9 mouse cellular contexts compared by ENCODE assay signal in genomic region chr8:61225581-61226395, GRCm38 (mm10). TPM values are rescaled to one million over a fixed set of nuclear protein-coding genes. Genes with fewer than 3 reads are reported as not detected.
A peak's percentile ranks its signal among the peaks of the same experiment; 100 is the strongest.
DNase-seq lines count a peak whose midpoint lies in the region; ATAC-seq and TF ChIP-seq lines count a peak whose summit lies in the region.
"Had no signal": no experiment of that assay in that cellular context is flagged by ENCODE, and none has a peak within 500 bp of the region (broad histone marks: within the 10 kb centered on the region; RNA-seq: fewer than 3 reads in every experiment).

No protein-coding gene starts in this region.

- peak; percentile 23 for DNase-seq in adipocyte (ENCODE audit: low spot score)
- no peak for DNase-seq in intestine, embryonic 14.5 days (ENCODE audit: low spot score)
- DNase-seq in liver, embryonic 14.5 days (ENCODE audit: low read depth in 3 of 3, low spot score in 3 of 3), result no peak
- DNase-seq in urinary bladder, postnatal 10 days (ENCODE audit: low spot score), result no peak
- DNase-seq in urinary bladder, postnatal 25 days (ENCODE audit: low spot score), result no peak
- DNase-seq in thymus, adult 18-20 months, result no peak
- no peak for DNase-seq in left cerebral cortex, postnatal 36 days (ENCODE audit: low spot score in 2 of 2)

- 29% methylated on average over 20 of the region's 20 CpGs for WGBS in embryonic facial prominence, embryonic 15.5 days
- WGBS in intestine, embryonic 14.5 days, result 36% methylated on average over 20 of the region's 20 CpGs
- 65% methylated on average over 20 of the region's 20 CpGs for WGBS in liver, embryonic 14.5 days (ENCODE audit: insufficient replicate concordance)

- H3K27me3 ChIP-seq in embryonic facial prominence, embryonic 15.5 days, result no peaks in the 10 kb centered on the region
- no peaks in the 10 kb centered on the region for H3K27me3 ChIP-seq in intestine, embryonic 14.5 days (replicated peaks; ENCODE audit: control insufficient read depth, insufficient read depth, low read length)
- H3K27me3 ChIP-seq in liver, embryonic 14.5 days (ENCODE audit: control insufficient read depth, insufficient read depth, low read length), result peaks cover 7% of the 10 kb centered on the region

- H3K4me2 ChIP-seq in embryonic facial prominence, embryonic 15.5 days (replicated peaks), result peak overlapping the region; percentile 89
- peak overlapping the region; percentile 91 for H3K4me2 ChIP-seq in intestine, embryonic 14.5 days (ENCODE audit: low read length)
- peak overlapping the region; percentile 75 for H3K4me2 ChIP-seq in liver, embryonic 14.5 days (ENCODE audit: low read depth)

- no peak for TF ChIP-seq EP300 in liver, embryonic 14.5 days (IDR thresholded peaks at IDR 0.05; ENCODE audit: low read depth)

- TF ChIP-seq CTCF in liver, embryonic 14.5 days (IDR thresholded peaks at IDR 0.05; ENCODE audit: low read depth), result no peak

- peak overlapping the region; percentile 62; the same call in 1 of the 2 replicates for H3K9ac ChIP-seq in embryonic facial prominence, embryonic 15.5 days
- peak overlapping the region; percentile 77 for H3K9ac ChIP-seq in intestine, embryonic 14.5 days (ENCODE audit: low read length)
- no peak overlapping the region for H3K9ac ChIP-seq in liver, embryonic 14.5 days (replicated peaks)

- H3K4me1 ChIP-seq in embryonic facial prominence, embryonic 15.5 days, result peaks cover 45% of the 10 kb centered on the region
- H3K4me1 ChIP-seq in intestine, embryonic 14.5 days (replicated peaks; ENCODE audit: control insufficient read depth, insufficient read depth, low read length), result peaks cover 30% of the 10 kb centered on the region
- H3K4me1 ChIP-seq in liver, embryonic 14.5 days (replicated peaks; ENCODE audit: control insufficient read depth in 2 of 2, insufficient read depth in 2 of 2, low read length in 1 of 2), result no peaks in the 10 kb centered on the region; a peak in 1 of 4 replicates

- intact Hi-C loops in left cerebral cortex, postnatal 36 days (cut with DNase I), result loop anchor here (5.0 to 10.0 kb wide), 2 partner anchors 82 to 129 kb away; no protein-coding TSS in a partner anchor

- H3K36me3 ChIP-seq in embryonic facial prominence, embryonic 15.5 days, result no peaks in the 10 kb centered on the region
- H3K36me3 ChIP-seq in intestine, embryonic 14.5 days (ENCODE audit: control insufficient read depth, insufficient read depth, low read length), result peaks cover 15% of the 10 kb centered on the region; the same call in 1 of the 2 replicates
- H3K36me3 ChIP-seq in liver, embryonic 14.5 days (replicated peaks; ENCODE audit: control insufficient read depth, insufficient read depth, low read depth), result no peaks in the 10 kb centered on the region

- no peak for ATAC-seq in embryonic facial prominence, embryonic 15.5 days (ENCODE audit: insufficient number of reproducible peaks, low FRiP score, low TSS enrichment, low read depth)
- ATAC-seq in intestine, embryonic 14.5 days (replicated peaks; ENCODE audit: low FRiP score, low TSS enrichment, low read depth), result no peak
- ATAC-seq in liver, embryonic 14.5 days (ENCODE audit: insufficient read depth), result no peak

- no peaks in the 10 kb centered on the region for H3K9me3 ChIP-seq in embryonic facial prominence, embryonic 15.5 days (replicated peaks)
- H3K9me3 ChIP-seq in intestine, embryonic 14.5 days (ENCODE audit: control insufficient read depth, low read length), result no peaks in the 10 kb centered on the region
- H3K9me3 ChIP-seq in liver, embryonic 14.5 days (ENCODE audit: control insufficient read depth, low read length), result no peaks in the 10 kb centered on the region
- H3K9me3 ChIP-seq: megakaryocyte, embryonic 14.5 days had no signal

- H3K4me3 ChIP-seq in embryonic facial prominence, embryonic 15.5 days (replicated peaks), result peak overlapping the region; percentile 75
- peak overlapping the region; percentile 76 for H3K4me3 ChIP-seq in intestine, embryonic 14.5 days (ENCODE audit: low read depth, low read length)
- H3K4me3 ChIP-seq in liver, embryonic 14.5 days (ENCODE audit: insufficient read depth in 1 of 2, low read depth in 2 of 2, low read length in 2 of 2), result 0 out of 4 replicates have a peak overlapping the region, but pooled peaks of 1 of the 2 experiments have one; percentile 8

- no peak overlapping the region for H3K27ac ChIP-seq in embryonic facial prominence, embryonic 15.5 days (replicated peaks)
- no peak overlapping the region for H3K27ac ChIP-seq in intestine, embryonic 14.5 days (ENCODE audit: low read depth)
- H3K27ac ChIP-seq in liver, embryonic 14.5 days, result no peak overlapping the region

RNA-seq across cellular contexts. Expression of gene Sh3rf1, which starts 2.1 kb away (rescaled TPM):
- polyA plus RNA-seq in embryonic facial prominence, embryonic 15.5 days (2015; fragmentation: Nextera tagmentation; extraction: Ambion mirVana), result 12.2 and 13.0 TPM in 2 replicates
- polyA plus RNA-seq in intestine, embryonic 14.5 days (2014; fragmentation: Nextera tagmentation; extraction: Ambion mirVana), result 12.6 and 13.8 TPM in 2 replicates
- polyA plus RNA-seq in liver, embryonic 14.5 days (2012; rRNA removed), result 0.55 and 0.61 TPM in 2 replicates
- polyA plus RNA-seq in liver, embryonic 14.5 days (2014; fragmentation: Nextera tagmentation; extraction: Ambion mirVana), result 0.75 and 0.85 TPM in 2 replicates
- total RNA-seq in left cerebral cortex, postnatal 36 days (2021), result 10 to 100 TPM; 37.5 to 37.8 TPM
